Mouse (Mus musculus) lung, embryonic 16.5 days (tissue): ENCODE data around the gene Diras1. TPM values are rescaled to one million over a fixed set of nuclear protein-coding genes. Genes with fewer than 3 reads are reported as not detected.
"Not testable (repeated sequence)": the region's sequence is repeated elsewhere in the genome, so short reads cannot be mapped to it uniquely, and the experiment has no call there.

Source experiments
- ATAC-seq: fragments of 200-750 bp; cut with Nextera tagmentation; 2 replicates; pipeline ENCODE4 v1.8.0; 2017; ENCODE audit warnings: low read depth, mild to moderate bottlenecking, moderate library complexity
- H3K27ac ChIP-seq: fragments of 300-500 bp; sonication (generic); 2 replicates; pipeline ENCODE4 v1.5.1; 2014; ENCODE audit warnings: mild to moderate bottlenecking, control low read depth, low read length
- H3K27me3 ChIP-seq: fragments of 300-500 bp; sonication (generic); 2 replicates; pipeline ENCODE4 v1.6.1; 2014; ENCODE audit warnings: low read depth, low read length, mixed read lengths; ENCODE audit not compliant: control insufficient read depth, insufficient read depth
- H3K36me3 ChIP-seq: fragments of 300-500 bp; sonication (generic); 2 replicates; pipeline ENCODE4 v1.6.1; 2014; ENCODE audit warnings: low read length; ENCODE audit not compliant: control insufficient read depth, insufficient read depth
- H3K4me1 ChIP-seq: fragments of 300-500 bp; sonication (generic); replicated peaks from 2 replicates; pipeline ENCODE4 v1.6.1; 2014; ENCODE audit warnings: low read length, mixed read lengths; ENCODE audit not compliant: control insufficient read depth, insufficient read depth
- H3K4me2 ChIP-seq: fragments of 300-500 bp; sonication (generic); 2 replicates; pipeline ENCODE4 v1.6.1; 2014; ENCODE audit warnings: low read depth, low read length, control low read depth
- H3K4me3 ChIP-seq: fragments of 300-500 bp; sonication (generic); 2 replicates; pipeline ENCODE4 v1.5.1; 2014; ENCODE audit warnings: mild to moderate bottlenecking, low read length, control low read depth
- H3K9ac ChIP-seq: fragments of 300-500 bp; sonication (generic); 2 replicates; pipeline ENCODE4 v1.6.1; 2014; ENCODE audit warnings: low read length, control low read depth
- H3K9me3 ChIP-seq: fragments of 300-500 bp; sonication (generic); 2 replicates; pipeline ENCODE4 v1.6.1; 2016; ENCODE audit warnings: low read length; ENCODE audit not compliant: control insufficient read depth
- WGBS: fragments of 180-500 bp; shearing (Covaris S2); extraction: QIAGEN DNeasy Blood & Tissue Kit; methylation state at CpG from one replicate; pipeline ENCODE4 v1.1.7; 2014; 5-methylcytosine and 5-hydroxymethylcytosine counted together
- polyA plus RNA-seq: library from polyadenylated mRNA; unstranded; fragments of >200 nt; fragmentation: Nextera tagmentation; extraction: Ambion mirVana; gene quantifications from 2 replicates; pipeline ENCODE4 v1.2.1, GENCODE M21; 2015

Gene Diras1
- polyA plus RNA-seq, 1 experiment from 2014 or later: 0.11 TPM

- Histone ChIP-seq H3K36me3 (no peaks in the 10 kb centered on the region), H3K9me3 (no peaks in the 10 kb centered on the region), H3K9ac (no peak overlapping the region; the same call in 1 of the 2 replicates), H3K4me2 (peak overlapping the region; percentile 42), H3K4me1 (peaks cover 2% of the 10 kb centered on the region), H3K27ac (no peak overlapping the region), H3K27me3 (peaks cover 19% of the 10 kb centered on the region), H3K4me3 (no peak overlapping the region)
- ATAC-seq: peak; percentile 37; the same call in 1 of the 2 replicates
- 11% methylated on average over 21 of the region's 21 CpGs for WGBS
These were observed 30.3 kb downstream of the Diras1 start for GRCm38 (mm10) chr10:80995091-80995632.

GRCm38 (mm10) chr10:80994621-80995020, 30.8 kb downstream of the Diras1 start:
- 39% methylated on average over 4 of the region's 4 CpGs for WGBS
- Histone ChIP-seq H3K27ac (no peak overlapping the region), H3K4me2 (no peak overlapping the region), H3K36me3 (no peaks in the 10 kb centered on the region), H3K4me3 (no peak overlapping the region), H3K4me1 (peaks cover under 1% of the 10 kb centered on the region), H3K27me3 (peaks cover 19% of the 10 kb centered on the region), H3K9me3 (no peaks in the 10 kb centered on the region), H3K9ac (no peak overlapping the region; the same call in 1 of the 2 replicates)
- no peak for ATAC-seq

- Histone ChIP-seq H3K4me3 (no peak overlapping the region), H3K36me3 (no peaks in the 10 kb centered on the region), H3K9ac (no peak overlapping the region), H3K27ac (no peak overlapping the region), H3K4me2 (no peak overlapping the region), H3K4me1 (no peaks in the 10 kb centered on the region), H3K27me3 (peaks cover 12% of the 10 kb centered on the region), H3K9me3 (no peaks in the 10 kb centered on the region)
- ATAC-seq: no peak
- 54% methylated on average over 5 of the region's 5 CpGs for WGBS
These were observed 32.2 kb downstream of the Diras1 start for GRCm38 (mm10) chr10:80993276-80993675.

GRCm38 (mm10) chr10:80991945-80992344, 33.5 kb downstream of the Diras1 start:
- WGBS: 69% methylated on average over 1 of the region's 1 CpGs
- H3K4me2 ChIP-seq: no peak overlapping the region
- H3K27me3 ChIP-seq: peaks cover 6% of the 10 kb centered on the region
- H3K9me3 ChIP-seq: no peaks in the 10 kb centered on the region
- no peak overlapping the region for H3K9ac ChIP-seq
- H3K4me1 ChIP-seq: peaks cover 4% of the 10 kb centered on the region
- no peak overlapping the region for H3K4me3 ChIP-seq
- ATAC-seq: no peak
- no peaks in the 10 kb centered on the region for H3K36me3 ChIP-seq
- no peak overlapping the region for H3K27ac ChIP-seq

- H3K9me3 ChIP-seq: no peaks in the 10 kb centered on the region
- peaks cover 6% of the 10 kb centered on the region for H3K4me1 ChIP-seq
- H3K4me2 ChIP-seq: no peak overlapping the region
- no peak overlapping the region for H3K27ac ChIP-seq
- no peaks in the 10 kb centered on the region for H3K36me3 ChIP-seq
- WGBS: 9% methylated on average over 3 of the region's 3 CpGs
- no peak for ATAC-seq
- H3K9ac ChIP-seq: no peak overlapping the region
- H3K27me3 ChIP-seq: peaks cover 13% of the 10 kb centered on the region
- H3K4me3 ChIP-seq: no peak overlapping the region
These were observed 34.5 kb downstream of the Diras1 start for GRCm38 (mm10) chr10:80991007-80991406.

GRCm38 (mm10) chr10:80990406-80990805, 35.1 kb downstream of the Diras1 start:
- Histone ChIP-seq H3K27ac (no peak overlapping the region), H3K4me2 (no peak overlapping the region), H3K4me1 (peaks cover 7% of the 10 kb centered on the region), H3K4me3 (no peak overlapping the region), H3K36me3 (no peaks in the 10 kb centered on the region), H3K27me3 (peaks cover 18% of the 10 kb centered on the region), H3K9me3 (no peaks in the 10 kb centered on the region), H3K9ac (no peak overlapping the region)
- ATAC-seq: no peak
- 63% methylated on average over 7 of the region's 7 CpGs for WGBS

- 51% methylated on average over 4 of the region's 4 CpGs for WGBS
- not testable (repeated sequence) for H3K4me1 ChIP-seq, H3K9me3 ChIP-seq, H3K4me3 ChIP-seq, H3K36me3 ChIP-seq, H3K9ac ChIP-seq, ATAC-seq, H3K27ac ChIP-seq, H3K4me2 ChIP-seq
- peaks cover 23% of the 10 kb centered on the region for H3K27me3 ChIP-seq
These were observed 35.6 kb downstream of the Diras1 start for GRCm38 (mm10) chr10:80989854-80990253.

GRCm38 (mm10) chr10:80989446-80989845, 36.0 kb downstream of the Diras1 start:
- no peak overlapping the region for H3K4me2 ChIP-seq
- H3K9me3 ChIP-seq: no peaks in the 10 kb centered on the region
- WGBS: 58% methylated on average over 6 of the region's 6 CpGs
- ATAC-seq: no peak
- H3K27ac ChIP-seq: no peak overlapping the region
- H3K4me1 ChIP-seq: peaks cover 10% of the 10 kb centered on the region
- peaks cover 20% of the 10 kb centered on the region for H3K27me3 ChIP-seq
- no peaks in the 10 kb centered on the region for H3K36me3 ChIP-seq
- H3K4me3 ChIP-seq: no peak overlapping the region
- no peak overlapping the region for H3K9ac ChIP-seq

- Histone ChIP-seq H3K4me2 (no peak overlapping the region), H3K27ac (peak overlapping the region; percentile 52; the same call in 1 of the 2 replicates), H3K4me3 (no peak overlapping the region), H3K27me3 (peaks cover 17% of the 10 kb centered on the region), H3K36me3 (no peaks in the 10 kb centered on the region), H3K9me3 (no peaks in the 10 kb centered on the region), H3K4me1 (peaks cover 10% of the 10 kb centered on the region), H3K9ac (peak overlapping the region; percentile 47)
- WGBS: 9% methylated on average over 10 of the region's 10 CpGs
- peak; percentile 90 for ATAC-seq
These were observed 37.6 kb downstream of the Diras1 start for GRCm38 (mm10) chr10:80987709-80988441.
